ENCODE assay signal across 8 mouse cellular contexts in genomic region chr16:17911052-17911595, GRCm38 (mm10). TPM values are rescaled to one million over a fixed set of nuclear protein-coding genes. Genes with fewer than 3 reads are reported as not detected.
DNase-seq lines count a peak whose midpoint lies in the region; ATAC-seq and TF ChIP-seq lines count a peak whose summit lies in the region.

Gene Ess2, minus strand, starts transcription at chr16:17911348.

- H3K9me3 ChIP-seq in hindbrain, embryonic 10.5 days: no peaks in the 10 kb centered on the region
- H3K9me3 ChIP-seq in lung, postnatal 0 days (ENCODE audit: low read length): no peaks in the 10 kb centered on the region

- H3K27me3 ChIP-seq in hindbrain, embryonic 10.5 days (ENCODE audit: insufficient read depth, poor library complexity, severe bottlenecking): peaks cover 46% of the 10 kb centered on the region
- peaks cover 33% of the 10 kb centered on the region for H3K27me3 ChIP-seq in lung, postnatal 0 days (replicated peaks; ENCODE audit: insufficient read depth, low read length)

- H3K36me3 ChIP-seq in hindbrain, embryonic 10.5 days: peaks cover 33% of the 10 kb centered on the region
- H3K36me3 ChIP-seq in lung, postnatal 0 days (ENCODE audit: insufficient read depth, low read length): peaks cover 18% of the 10 kb centered on the region

- no peak for TF ChIP-seq EP300 in lung, postnatal 0 days (IDR thresholded peaks at IDR 0.05)

- DNase-seq in MN1 (ENCODE audit: low spot score): peak; percentile 96
- peak; percentile 95 for DNase-seq in cerebellum, adult 9-10 months
- DNase-seq in hindbrain, embryonic 10.5 days (ENCODE audit: low spot score): peak; percentile 90
- DNase-seq in layer of hippocampus, adult 9-11 months: peak; percentile 96
- peak; percentile 99 for DNase-seq in lung, postnatal 0 days (ENCODE audit: low spot score)
- DNase-seq in ovary, postnatal 14 days (ENCODE audit: low spot score): peak; percentile 76
- DNase-seq in thymus, postnatal 14 days: peak; percentile 91

- peak within 1 kb of the TSS; percentile 55 for H3K9ac ChIP-seq in lung, postnatal 0 days (replicated peaks; ENCODE audit: low read depth)

- peak within 1 kb of the TSS; percentile 95 for H3K27ac ChIP-seq in hindbrain, embryonic 10.5 days
- H3K27ac ChIP-seq in lung, postnatal 0 days (ENCODE audit: low read length): no peak within 1 kb of the TSS

- H3K4me3 ChIP-seq in hindbrain, embryonic 10.5 days: peak within 1 kb of the TSS; percentile 76
- peak within 1 kb of the TSS; percentile 74 for H3K4me3 ChIP-seq in lung, postnatal 0 days (ENCODE audit: low read depth, low read length)

- WGBS in hindbrain, embryonic 10.5 days: under 1% methylated on average over 35 of the region's 35 CpGs
- WGBS in lung, postnatal 0 days: 3% methylated on average over 35 of the region's 35 CpGs

- H3K4me1 ChIP-seq in hindbrain, embryonic 10.5 days (replicated peaks): peaks cover 24% of the 10 kb centered on the region
- H3K4me1 ChIP-seq in lung, postnatal 0 days (ENCODE audit: insufficient read depth, low read depth, low read length): peaks cover 9% of the 10 kb centered on the region

- TF ChIP-seq CTCF in lung, postnatal 0 days (IDR thresholded peaks at IDR 0.05): peak; percentile 82

- peak within 1 kb of the TSS; percentile 69 for H3K4me2 ChIP-seq in lung, postnatal 0 days (replicated peaks; ENCODE audit: low read depth, low read length)

- ATAC-seq in frontal cortex, adult (ENCODE audit: low TSS enrichment): peak; percentile 98
- peak; percentile 98 for ATAC-seq in lung, postnatal 0 days

RNA-seq across cellular contexts. Expression of gene Ess2, which starts in this region (rescaled TPM):
- polyA plus RNA-seq in hindbrain, embryonic 10.5 days (2016; fragmentation: Nextera tagmentation; extraction: Ambion mirVana): 54.5 and 57.4 TPM in 2 replicates
- polyA plus RNA-seq in lung, postnatal 0 days (2015; fragmentation: Nextera tagmentation; extraction: Ambion mirVana): 21.8 and 22.6 TPM in 2 replicates
